Mouse (Mus musculus): ENCODE measurements around the gene Klra2. TPM values are rescaled to one million over a fixed set of nuclear protein-coding genes. Genes with fewer than 3 reads are reported as not detected.

Klra2 gene
- polyA plus RNA-seq, 1 experiment: 0.13 TPM

DNA sequence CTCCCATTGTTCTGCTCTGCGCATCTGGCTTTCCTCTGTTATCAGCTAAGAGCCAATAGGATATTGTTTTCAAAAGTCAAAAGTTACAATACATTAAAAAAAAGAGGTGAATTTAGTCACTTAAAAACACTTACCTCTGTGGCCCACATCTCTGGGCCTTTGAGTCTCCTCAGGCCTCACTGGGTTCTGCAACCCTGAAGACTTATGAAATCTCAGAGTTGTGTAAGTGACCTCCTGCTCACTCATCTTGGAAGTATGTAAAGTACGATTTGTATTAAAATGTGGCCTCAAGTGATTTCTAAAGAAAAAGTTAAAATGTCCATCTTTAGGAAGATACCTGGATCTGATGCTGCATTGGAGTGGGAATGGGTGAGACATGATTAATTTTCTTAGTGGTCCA, 2.1 kb downstream of the Klra2 start:
- H3K27me3 ChIP-seq (ENCODE audit: control insufficient read depth, insufficient read depth, low read length): no peaks in the 10 kb centered on the region
- no peaks in the 10 kb centered on the region for H3K4me1 ChIP-seq (replicated peaks; ENCODE audit: control insufficient read depth, insufficient read depth, low read length)
- TF ChIP-seq CTCF (IDR thresholded peaks at IDR 0.05; ENCODE audit: borderline replicate concordance, control insufficient read depth, extremely low read depth, insufficient read depth, low read length, poor library complexity): no peak
- no peak for TF ChIP-seq POLR2A (IDR thresholded peaks at IDR 0.05; ENCODE audit: control insufficient read depth, extremely low read depth, insufficient read depth, low read length, poor library complexity)
- H3K27ac ChIP-seq (ENCODE audit: control insufficient read depth, insufficient read depth, low read length): no peak overlapping the region
- WGBS: 85% methylated on average over 2 of the region's 2 CpGs
- no peak for DNase-seq
- no peak overlapping the region for H3K4me3 ChIP-seq (ENCODE audit: control insufficient read depth, insufficient read depth, low read length)
- H3K36me3 ChIP-seq (ENCODE audit: control insufficient read depth, insufficient read depth, low read length): no peaks in the 10 kb centered on the region

Other genes with a start within 250 kb of the Klra2 start
- gene Magohb, start 45.9 kb upstream of the Klra2 start, polyA plus RNA-seq (2012; rRNA removed): 1.6 and 2.1 TPM in 2 replicates
- 0.86 and 1.0 TPM in 2 replicates for gene Styk1, start 106.2 kb upstream of the Klra2 start, polyA plus RNA-seq (2012; rRNA removed)
- 48.2 and 71.4 TPM in 2 replicates for gene Ybx3, start 141.1 kb upstream of the Klra2 start, polyA plus RNA-seq (2012; rRNA removed)
- not detected in 2 replicates for gene 5430401F13Rik, start 239.0 kb upstream of the Klra2 start, polyA plus RNA-seq (2012; rRNA removed)
- not detected in 2 replicates for gene Gm6619, start 239.0 kb upstream of the Klra2 start, polyA plus RNA-seq (2012; rRNA removed)

Data from thymus, adult 2 months (tissue).